Mouse (Mus musculus) limb, embryonic 10.5 days (tissue): ENCODE measurements around the gene Six1. TPM values are rescaled to one million over a fixed set of nuclear protein-coding genes. Genes with fewer than 3 reads are reported as not detected.

ENCODE experiments used
- DNase-seq: peaks from one replicate; pipeline ENCODE4 v3.0.0-alpha.2; 2017; ENCODE audit warnings: low spot score
- H3K27ac ChIP-seq: fragments of 300-500 bp; sonication (generic); 2 replicates; pipeline ENCODE4 v1.5.1; 2016; ENCODE audit warnings: mild to moderate bottlenecking
- H3K27me3 ChIP-seq: fragments of 300-500 bp; sonication (generic); 2 replicates; pipeline ENCODE4 v1.6.1; 2016; ENCODE audit warnings: low read depth, mild to moderate bottlenecking; ENCODE audit not compliant: poor library complexity, severe bottlenecking
- H3K36me3 ChIP-seq: fragments of 300-500 bp; sonication (generic); 2 replicates; pipeline ENCODE4 v1.6.1; 2016; ENCODE audit warnings: mild to moderate bottlenecking, moderate library complexity
- H3K4me1 ChIP-seq: fragments of 300-500 bp; sonication (generic); 2 replicates; pipeline ENCODE4 v1.6.1; 2016
- H3K4me3 ChIP-seq: fragments of 300-500 bp; sonication (generic); 2 replicates; pipeline ENCODE4 v1.5.1; 2016; ENCODE audit warnings: mild to moderate bottlenecking, moderate library complexity
- H3K9me3 ChIP-seq: fragments of 300-500 bp; sonication (generic); replicated peaks from 2 replicates; pipeline ENCODE4 v1.6.1; 2016; ENCODE audit warnings: mild to moderate bottlenecking
- WGBS: fragments of 180-500 bp; shearing (Covaris S2); methylation state at CpG from one replicate; pipeline ENCODE4 v1.1.7; 2016; 5-methylcytosine and 5-hydroxymethylcytosine counted together
- polyA plus RNA-seq: library from polyadenylated mRNA; unstranded; fragments of >200 nt; fragmentation: Nextera tagmentation; extraction: Ambion mirVana; gene quantifications from 2 replicates; pipeline ENCODE4 v1.2.1, GENCODE M21; 2016

Six1 gene
- polyA plus RNA-seq, 1 experiment from 2014 or later: 32.6 TPM

GRCm38 (mm10) chr12:73046607-73047180 is 7.0 kb downstream of the Six1 start:
- Histone ChIP-seq H3K4me3 (peak overlapping the region; percentile 67), H3K4me1 (peaks cover 81% of the 10 kb centered on the region), H3K36me3 (peaks cover 6% of the 10 kb centered on the region; the same call in 1 of the 2 replicates), H3K27me3 (peaks cover 97% of the 10 kb centered on the region), H3K27ac (peak overlapping the region; percentile 89), H3K9me3 (no peaks in the 10 kb centered on the region)
- DNase-seq: peak; percentile 90
- under 1% methylated on average over 38 of the region's 38 CpGs for WGBS

GRCm38 (mm10) chr12:73045724-73046606 is 7.7 kb downstream of the Six1 start:
- H3K27me3 ChIP-seq: peaks cover 97% of the 10 kb centered on the region
- peaks cover 6% of the 10 kb centered on the region; the same call in 1 of the 2 replicates for H3K36me3 ChIP-seq
- H3K4me3 ChIP-seq: peak overlapping the region; percentile 67
- WGBS: 1% methylated on average over 85 of the region's 85 CpGs
- peak overlapping the region; percentile 89 for H3K27ac ChIP-seq
- peaks cover 79% of the 10 kb centered on the region for H3K4me1 ChIP-seq
- H3K9me3 ChIP-seq: no peaks in the 10 kb centered on the region
- peak; percentile 69 for DNase-seq

GRCm38 (mm10) chr12:73045046-73045723 is 8.5 kb downstream of the Six1 start:
- under 1% methylated on average over 46 of the region's 46 CpGs for WGBS
- H3K27ac ChIP-seq: peak overlapping the region; percentile 89
- peak; percentile 78 for DNase-seq
- H3K4me3 ChIP-seq: peak overlapping the region; percentile 67
- H3K27me3 ChIP-seq: peaks cover 97% of the 10 kb centered on the region
- peaks cover 79% of the 10 kb centered on the region for H3K4me1 ChIP-seq
- peaks cover 6% of the 10 kb centered on the region; the same call in 1 of the 2 replicates for H3K36me3 ChIP-seq
- H3K9me3 ChIP-seq: no peaks in the 10 kb centered on the region

GRCm38 (mm10) chr12:73044221-73045045 is 9.3 kb downstream of the Six1 start:
- peak overlapping the region; percentile 67 for H3K4me3 ChIP-seq
- peaks cover 97% of the 10 kb centered on the region for H3K27me3 ChIP-seq
- H3K27ac ChIP-seq: peak overlapping the region; percentile 89
- peaks cover 14% of the 10 kb centered on the region; the same call in 1 of the 2 replicates for H3K36me3 ChIP-seq
- WGBS: under 1% methylated on average over 49 of the region's 53 CpGs
- H3K4me1 ChIP-seq: peaks cover 82% of the 10 kb centered on the region
- no peaks in the 10 kb centered on the region for H3K9me3 ChIP-seq
- no peak for DNase-seq

GRCm38 (mm10) chr12:73043396-73044167 is 10.1 kb downstream of the Six1 start:
- H3K9me3 ChIP-seq: no peaks in the 10 kb centered on the region
- peaks cover 97% of the 10 kb centered on the region for H3K27me3 ChIP-seq
- peak; percentile 64 for DNase-seq
- H3K27ac ChIP-seq: peak overlapping the region; percentile 89
- H3K36me3 ChIP-seq: peaks cover 14% of the 10 kb centered on the region; the same call in 1 of the 2 replicates
- peaks cover 87% of the 10 kb centered on the region for H3K4me1 ChIP-seq
- H3K4me3 ChIP-seq: peak overlapping the region; percentile 67
- 5% methylated on average over 14 of the region's 14 CpGs for WGBS

GRCm38 (mm10) chr12:73042903-73043302 is 10.8 kb downstream of the Six1 start:
- Histone ChIP-seq H3K27ac (peak overlapping the region; percentile 89; the same call in 1 of the 2 replicates), H3K36me3 (peaks cover 14% of the 10 kb centered on the region; the same call in 1 of the 2 replicates), H3K4me1 (peaks cover 84% of the 10 kb centered on the region), H3K4me3 (peak overlapping the region; percentile 67), H3K9me3 (no peaks in the 10 kb centered on the region), H3K27me3 (peaks cover 97% of the 10 kb centered on the region)
- no peak for DNase-seq
- 9% methylated on average over 2 of the region's 2 CpGs for WGBS

- no peak for DNase-seq
- 3% methylated on average over 5 of the region's 5 CpGs for WGBS
- H3K27me3 ChIP-seq: peaks cover 97% of the 10 kb centered on the region
- H3K4me3 ChIP-seq: peak overlapping the region; percentile 67
- peaks cover 80% of the 10 kb centered on the region for H3K4me1 ChIP-seq
- H3K36me3 ChIP-seq: peaks cover 14% of the 10 kb centered on the region; the same call in 1 of the 2 replicates
- H3K9me3 ChIP-seq: no peaks in the 10 kb centered on the region
- H3K27ac ChIP-seq: no peak overlapping the region
These were observed 11.3 kb downstream of the Six1 start for GRCm38 (mm10) chr12:73042406-73042805.

GRCm38 (mm10) chr12:73041256-73041630 is 12.4 kb downstream of the Six1 start:
- H3K27ac ChIP-seq: peak overlapping the region; percentile 71; the same call in 1 of the 2 replicates
- peaks cover 97% of the 10 kb centered on the region for H3K27me3 ChIP-seq
- H3K9me3 ChIP-seq: no peaks in the 10 kb centered on the region
- DNase-seq: no peak
- peak overlapping the region; percentile 67 for H3K4me3 ChIP-seq
- 0% methylated on average over 10 of the region's 10 CpGs for WGBS
- H3K4me1 ChIP-seq: peaks cover 69% of the 10 kb centered on the region
- H3K36me3 ChIP-seq: peaks cover 14% of the 10 kb centered on the region; the same call in 1 of the 2 replicates

GRCm38 (mm10) chr12:73040563-73041255 is 13.0 kb downstream of the Six1 start:
- H3K27ac ChIP-seq: peak overlapping the region; percentile 75; the same call in 1 of the 2 replicates
- no peaks in the 10 kb centered on the region for H3K9me3 ChIP-seq
- H3K27me3 ChIP-seq: peaks cover 97% of the 10 kb centered on the region
- DNase-seq: peak; percentile 68
- WGBS: under 1% methylated on average over 27 of the region's 27 CpGs
- peaks cover 69% of the 10 kb centered on the region for H3K4me1 ChIP-seq
- H3K4me3 ChIP-seq: peak overlapping the region; percentile 67
- H3K36me3 ChIP-seq: peaks cover 14% of the 10 kb centered on the region; the same call in 1 of the 2 replicates

- H3K9me3 ChIP-seq: no peaks in the 10 kb centered on the region
- WGBS: 2% methylated on average over 18 of the region's 18 CpGs
- peak overlapping the region; percentile 75; the same call in 1 of the 2 replicates for H3K27ac ChIP-seq
- DNase-seq: no peak
- peaks cover 69% of the 10 kb centered on the region for H3K4me1 ChIP-seq
- H3K27me3 ChIP-seq: peaks cover 97% of the 10 kb centered on the region
- H3K36me3 ChIP-seq: peaks cover 14% of the 10 kb centered on the region; the same call in 1 of the 2 replicates
- peak overlapping the region; percentile 67 for H3K4me3 ChIP-seq
These were observed 13.6 kb downstream of the Six1 start for GRCm38 (mm10) chr12:73039939-73040562.
